Mouse (Mus musculus) lung, postnatal 0 days (tissue): ENCODE results near the gene Ercc6l2.

Experiments used
- CTCF ChIP-seq: IDR thresholded peaks from 2 replicates; pipeline ENCODE4 v1.5.1; 2016; ENCODE audit warnings: antibody characterized with exemption, mild to moderate bottlenecking
- EP300 ChIP-seq: IDR thresholded peaks from 2 replicates; pipeline ENCODE4 v1.6.1; 2016; ENCODE audit warnings: antibody characterized with exemption, mild to moderate bottlenecking, control low read depth

DNA sequence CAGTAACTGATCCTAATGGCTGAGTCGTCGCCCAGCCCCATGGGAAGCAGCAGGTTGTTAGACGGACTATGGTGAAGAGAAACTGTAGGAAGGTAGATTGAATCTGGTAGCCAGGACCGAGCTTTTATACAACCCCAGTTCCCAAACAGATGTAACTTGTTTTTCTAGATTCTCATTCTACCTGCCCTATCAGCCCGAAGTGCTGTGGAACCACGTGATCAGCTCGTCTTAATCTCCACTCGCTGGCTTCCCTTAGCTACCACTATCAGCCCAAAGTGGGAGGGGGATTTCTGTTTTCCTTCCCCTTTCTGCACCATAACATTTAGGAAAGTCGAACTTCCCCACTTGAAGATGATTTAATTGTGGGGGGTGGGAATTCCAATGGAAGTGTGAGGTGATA lies 121.3 kb downstream of the Ercc6l2 start:
- no peak for TF ChIP-seq CTCF
- no peak for TF ChIP-seq EP300
